8 mouse cellular contexts compared by ENCODE assay signal in genomic region chr2:131530623-131531008, GRCm38 (mm10). TPM values are rescaled to one million over a fixed set of nuclear protein-coding genes. Genes with fewer than 3 reads are reported as not detected.
DNase-seq lines count a peak whose midpoint lies in the region; ATAC-seq and TF ChIP-seq lines count a peak whose summit lies in the region.

No protein-coding gene starts in this region.

- no peak overlapping the region for H3K4me3 ChIP-seq in intestine, postnatal 0 days (ENCODE audit: low read depth, low read length)
- H3K4me3 ChIP-seq in intestine, embryonic 15.5 days (replicated peaks) = no peak overlapping the region
- H3K4me3 ChIP-seq in E14TG2a.4 (replicated peaks; ENCODE audit: low read length) = no peak overlapping the region
- no peak overlapping the region for H3K4me3 ChIP-seq in limb, embryonic 10.5 days
- no peak overlapping the region for H3K4me3 ChIP-seq in midbrain, embryonic 12.5 days

- H3K27me3 ChIP-seq in intestine, postnatal 0 days (replicated peaks; ENCODE audit: control insufficient read depth, insufficient read depth, low read length) = no peaks in the 10 kb centered on the region
- no peaks in the 10 kb centered on the region for H3K27me3 ChIP-seq in intestine, embryonic 15.5 days (replicated peaks)
- H3K27me3 ChIP-seq in E14TG2a.4 (ENCODE audit: insufficient read depth, low read length) = 0 out of 2 replicates have a peak, but pooled peaks cover 4% of the 10 kb centered on the region
- 0 out of 2 replicates have a peak, but pooled peaks cover 2% of the 10 kb centered on the region for H3K27me3 ChIP-seq in limb, embryonic 10.5 days (ENCODE audit: low read depth, poor library complexity, severe bottlenecking)
- peaks cover 4% of the 10 kb centered on the region; the same call in 1 of the 2 replicates for H3K27me3 ChIP-seq in midbrain, embryonic 12.5 days

- H3K9me3 ChIP-seq in intestine, postnatal 0 days (ENCODE audit: control insufficient read depth) = no peaks in the 10 kb centered on the region
- no peaks in the 10 kb centered on the region for H3K9me3 ChIP-seq in intestine, embryonic 15.5 days
- no peaks in the 10 kb centered on the region for H3K9me3 ChIP-seq in E14TG2a.4 (ENCODE audit: low read length)
- no peaks in the 10 kb centered on the region for H3K9me3 ChIP-seq in limb, embryonic 10.5 days (replicated peaks)
- H3K9me3 ChIP-seq in midbrain, embryonic 12.5 days = no peaks in the 10 kb centered on the region

- TF ChIP-seq CTCF in intestine, postnatal 0 days (IDR thresholded peaks at IDR 0.05; ENCODE audit: low read depth) = peak; percentile 77
- TF ChIP-seq CTCF in E14TG2a.4 (conservative IDR thresholded peaks at IDR 0.05; ENCODE audit: low read length) = peak; percentile 54
- TF ChIP-seq CTCF in brain, embryonic 14.5 days (IDR thresholded peaks at IDR 0.05; ENCODE audit: borderline replicate concordance, extremely low read depth, insufficient read depth, insufficient read length) = peak; percentile 66

- peak; percentile 57 for DNase-seq in brain, embryonic 14.5 days (ENCODE audit: low read depth)
- peak; percentile 54 for DNase-seq in gastrocnemius, postnatal 14 days
- DNase-seq in limb, embryonic 10.5 days (ENCODE audit: low spot score) = peak; percentile 56
- DNase-seq in thymus, postnatal 0 days (ENCODE audit: low spot score) = peak; percentile 66

- no peaks in the 10 kb centered on the region for H3K36me3 ChIP-seq in intestine, postnatal 0 days (ENCODE audit: control insufficient read depth, insufficient read depth)
- H3K36me3 ChIP-seq in intestine, embryonic 15.5 days = no peaks in the 10 kb centered on the region
- no peaks in the 10 kb centered on the region for H3K36me3 ChIP-seq in E14TG2a.4 (ENCODE audit: insufficient read depth, low read length)
- H3K36me3 ChIP-seq in limb, embryonic 10.5 days = no peaks in the 10 kb centered on the region; the same call in 1 of the 2 replicates
- H3K36me3 ChIP-seq in midbrain, embryonic 12.5 days = no peaks in the 10 kb centered on the region

- H3K4me1 ChIP-seq in intestine, postnatal 0 days (replicated peaks; ENCODE audit: control insufficient read depth, insufficient read depth, low read length) = no peaks in the 10 kb centered on the region
- H3K4me1 ChIP-seq in intestine, embryonic 15.5 days (replicated peaks) = no peaks in the 10 kb centered on the region
- H3K4me1 ChIP-seq in E14TG2a.4 (replicated peaks; ENCODE audit: low read depth, low read length) = peaks cover 9% of the 10 kb centered on the region
- 0 out of 2 replicates have a peak, but pooled peaks cover 3% of the 10 kb centered on the region for H3K4me1 ChIP-seq in limb, embryonic 10.5 days
- no peaks in the 10 kb centered on the region for H3K4me1 ChIP-seq in midbrain, embryonic 12.5 days

- 24% methylated on average over 9 of the region's 9 CpGs for WGBS in intestine, postnatal 0 days
- WGBS in intestine, embryonic 15.5 days = 29% methylated on average over 9 of the region's 9 CpGs
- 33% methylated on average over 9 of the region's 9 CpGs for WGBS in limb, embryonic 10.5 days
- WGBS in midbrain, embryonic 12.5 days = 26% methylated on average over 9 of the region's 9 CpGs

- intact Hi-C loops in gastrocnemius, postnatal 14 days (cut with DNase I; ENCODE audit: low total_unique reads) = no loop called here

- H3K4me2 ChIP-seq in intestine, postnatal 0 days (replicated peaks; ENCODE audit: low read depth) = no peak overlapping the region
- H3K4me2 ChIP-seq in intestine, embryonic 15.5 days (replicated peaks) = no peak overlapping the region
- H3K4me2 ChIP-seq in midbrain, embryonic 12.5 days (replicated peaks) = no peak overlapping the region

- no peak overlapping the region for H3K9ac ChIP-seq in intestine, postnatal 0 days (ENCODE audit: low read depth, low read length)
- H3K9ac ChIP-seq in intestine, embryonic 15.5 days = no peak overlapping the region
- no peak overlapping the region for H3K9ac ChIP-seq in midbrain, embryonic 12.5 days (replicated peaks)

- no peak overlapping the region for H3K27ac ChIP-seq in intestine, postnatal 0 days (ENCODE audit: low read depth, low read length)
- no peak overlapping the region for H3K27ac ChIP-seq in intestine, embryonic 15.5 days
- H3K27ac ChIP-seq in limb, embryonic 10.5 days = no peak overlapping the region
- H3K27ac ChIP-seq in midbrain, embryonic 12.5 days (replicated peaks) = no peak overlapping the region

- ATAC-seq in intestine, postnatal 0 days = no peak
- no peak for ATAC-seq in intestine, embryonic 15.5 days
- peak; percentile 27; the same call in 1 of the 2 replicates for ATAC-seq in midbrain, embryonic 12.5 days (ENCODE audit: low FRiP score, low read depth)

- no peak for TF ChIP-seq POLR2A in brain, embryonic 14.5 days (IDR thresholded peaks at IDR 0.05; ENCODE audit: borderline replicate concordance, extremely low read depth, insufficient read depth, insufficient read length, poor library complexity, severe bottlenecking)

RNA-seq across cellular contexts. Expression of gene Adra1d, which starts 31.5 kb away (rescaled TPM):
- 0.05 TPM in 1 of 2 replicates, not detected in the other for polyA plus RNA-seq in intestine, postnatal 0 days (2015; fragmentation: Nextera tagmentation; extraction: Ambion mirVana)
- 0.45 and 0.56 TPM in 2 replicates for polyA plus RNA-seq in intestine, embryonic 15.5 days (2015; fragmentation: Nextera tagmentation; extraction: Ambion mirVana)
- polyA plus RNA-seq in brain, embryonic 14.5 days (2012; rRNA removed) = 0.26 and 0.48 TPM in 2 replicates
- total RNA-seq in gastrocnemius, postnatal 14 days (2021) = 1 to 10 TPM; 2.1 TPM
- not detected in 2 replicates for polyA plus RNA-seq in limb, embryonic 10.5 days (2016; fragmentation: Nextera tagmentation; extraction: Ambion mirVana)
- polyA plus RNA-seq in midbrain, embryonic 12.5 days (2016; fragmentation: Nextera tagmentation; extraction: Ambion mirVana) = 0.20 and 0.27 TPM in 2 replicates
- 0.09 and 0.25 TPM in 2 replicates for polyA plus RNA-seq in thymus, postnatal 0 days (2015; fragmentation: Nextera tagmentation; extraction: Ambion mirVana)

RNA-seq across cellular contexts. Expression of gene Smox, which starts 39.3 kb away (rescaled TPM):
- 18.0 and 19.9 TPM in 2 replicates for polyA plus RNA-seq in intestine, postnatal 0 days (2015; fragmentation: Nextera tagmentation; extraction: Ambion mirVana)
- polyA plus RNA-seq in intestine, embryonic 15.5 days (2015; fragmentation: Nextera tagmentation; extraction: Ambion mirVana) = 23.3 and 24.0 TPM in 2 replicates
- polyA plus RNA-seq in brain, embryonic 14.5 days (2012; rRNA removed) = 58.3 and 69.6 TPM in 2 replicates
- total RNA-seq in gastrocnemius, postnatal 14 days (2021) = 10 to 100 TPM; 24.6 to 40.4 TPM
- 39.0 and 67.2 TPM in 2 replicates for polyA plus RNA-seq in limb, embryonic 10.5 days (2016; fragmentation: Nextera tagmentation; extraction: Ambion mirVana)
- 43.0 and 47.7 TPM in 2 replicates for polyA plus RNA-seq in midbrain, embryonic 12.5 days (2016; fragmentation: Nextera tagmentation; extraction: Ambion mirVana)
- 35.6 and 40.4 TPM in 2 replicates for polyA plus RNA-seq in thymus, postnatal 0 days (2015; fragmentation: Nextera tagmentation; extraction: Ambion mirVana)
